Mouse (Mus musculus): ENCODE measurements around the gene Vwa8. TPM values are rescaled to one million over a fixed set of nuclear protein-coding genes. Genes with fewer than 3 reads are reported as not detected.

The Vwa8 gene
- polyA plus RNA-seq, 2 experiments: 11.8 to 14.0 TPM

DNA sequence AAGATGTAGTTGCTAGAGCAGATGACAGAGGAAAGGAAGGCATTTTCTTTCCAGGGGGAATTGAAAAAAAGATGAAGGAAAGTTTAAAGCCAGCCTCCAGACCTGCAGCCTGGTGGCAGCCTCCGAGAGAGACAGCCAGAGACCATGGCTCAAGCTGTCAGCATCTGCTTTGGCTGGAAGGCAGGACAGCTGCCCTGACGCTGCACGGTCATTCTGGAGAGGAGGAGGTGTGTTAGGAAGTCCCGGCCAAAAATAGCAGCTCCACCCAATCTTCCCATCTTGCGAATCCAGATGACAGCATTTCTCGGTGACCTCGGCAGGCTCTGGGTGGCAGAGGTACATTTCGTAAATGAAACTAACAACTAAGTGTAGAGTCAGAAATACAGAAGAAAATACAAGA is 225.9 kb downstream of the Vwa8 start:
- no peak for TF ChIP-seq POLR2A (IDR thresholded peaks at IDR 0.05; ENCODE audit: borderline replicate concordance, extremely low read depth, insufficient read depth, insufficient read length)
- no peak overlapping the region for H3K4me2 ChIP-seq (replicated peaks; ENCODE audit: low read depth, low read length, severe bottlenecking)
- no peak overlapping the region for H3K4me3 ChIP-seq (replicated peaks; ENCODE audit: low read length)
- H3K9me3 ChIP-seq (ENCODE audit: control insufficient read depth, low read length): no peaks in the 10 kb centered on the region
- DNase-seq (ENCODE audit: low spot score): no peak
- H3K27me3 ChIP-seq (ENCODE audit: control insufficient read depth, insufficient read depth, low read length): no peaks in the 10 kb centered on the region
- no peaks in the 10 kb centered on the region for H3K36me3 ChIP-seq (ENCODE audit: control insufficient read depth, insufficient read depth, low read length)
- WGBS: 67% methylated on average over 8 of the region's 8 CpGs
- peaks cover 13% of the 10 kb centered on the region for H3K4me1 ChIP-seq (ENCODE audit: control insufficient read depth, insufficient read depth, low read length)
- H3K27ac ChIP-seq (replicated peaks; ENCODE audit: low read depth, low read length): no peak overlapping the region
- no peak for ATAC-seq (ENCODE audit: low FRiP score, low read depth)
- no peak overlapping the region for H3K9ac ChIP-seq (ENCODE audit: low read depth, low read length, severe bottlenecking)

- 24% methylated on average over 9 of the region's 9 CpGs for WGBS
- no peaks in the 10 kb centered on the region for H3K9me3 ChIP-seq (ENCODE audit: control insufficient read depth, low read length)
- peak; percentile 81 for DNase-seq (ENCODE audit: low spot score)
- H3K27ac ChIP-seq (replicated peaks; ENCODE audit: low read depth, low read length): peak overlapping the region; percentile 59
- no peak overlapping the region for H3K9ac ChIP-seq (ENCODE audit: low read depth, low read length, severe bottlenecking)
- H3K27me3 ChIP-seq (ENCODE audit: control insufficient read depth, insufficient read depth, low read length): no peaks in the 10 kb centered on the region
- peaks cover 13% of the 10 kb centered on the region for H3K4me1 ChIP-seq (ENCODE audit: control insufficient read depth, insufficient read depth, low read length)
- H3K4me2 ChIP-seq (replicated peaks; ENCODE audit: low read depth, low read length, severe bottlenecking): no peak overlapping the region
- TF ChIP-seq POLR2A (IDR thresholded peaks at IDR 0.05; ENCODE audit: borderline replicate concordance, extremely low read depth, insufficient read depth, insufficient read length): no peak
- no peak overlapping the region for H3K4me3 ChIP-seq (replicated peaks; ENCODE audit: low read length)
- ATAC-seq (ENCODE audit: low FRiP score, low read depth): peak; percentile 47
- H3K36me3 ChIP-seq (ENCODE audit: control insufficient read depth, insufficient read depth, low read length): no peaks in the 10 kb centered on the region
Measured at GRCm38 (mm10) chr14:79076560-79077300, 227.9 kb downstream of the Vwa8 start.

DNA sequence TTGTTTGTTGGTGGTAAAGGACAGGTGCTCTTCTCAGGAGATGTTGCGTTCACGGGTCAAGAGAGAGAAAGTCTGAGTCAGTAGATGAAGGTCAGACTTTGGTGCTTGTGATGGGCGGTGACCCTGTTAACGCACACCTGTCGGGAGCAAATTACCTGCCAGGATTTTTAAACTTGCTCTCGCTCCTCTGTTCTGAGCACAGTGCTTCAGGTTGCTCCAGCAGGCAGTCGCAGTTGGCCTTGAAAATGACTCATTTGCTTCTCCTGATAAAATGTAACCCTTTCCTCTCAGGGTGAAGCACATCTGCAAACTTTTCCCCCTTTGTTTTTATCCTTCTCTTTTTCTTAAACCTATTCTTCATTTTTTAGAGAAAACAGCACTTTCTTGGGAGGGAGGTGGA is 234.7 kb downstream of the Vwa8 start:
- Histone ChIP-seq H3K27me3 (ENCODE audit: control insufficient read depth, insufficient read depth, low read length) (no peaks in the 10 kb centered on the region), H3K4me3 (replicated peaks; ENCODE audit: low read length) (no peak overlapping the region), H3K9ac (ENCODE audit: low read depth, low read length, severe bottlenecking) (no peak overlapping the region), H3K27ac (replicated peaks; ENCODE audit: low read depth, low read length) (no peak overlapping the region), H3K9me3 (ENCODE audit: control insufficient read depth, low read length) (no peaks in the 10 kb centered on the region), H3K4me1 (ENCODE audit: control insufficient read depth, insufficient read depth, low read length) (no peaks in the 10 kb centered on the region), H3K4me2 (replicated peaks; ENCODE audit: low read depth, low read length, severe bottlenecking) (no peak overlapping the region), H3K36me3 (ENCODE audit: control insufficient read depth, insufficient read depth, low read length) (no peaks in the 10 kb centered on the region)
- no peak for TF ChIP-seq POLR2A (IDR thresholded peaks at IDR 0.05; ENCODE audit: borderline replicate concordance, extremely low read depth, insufficient read depth, insufficient read length)
- no peak for ATAC-seq (ENCODE audit: low FRiP score, low read depth)
- 67% methylated on average over 7 of the region's 7 CpGs for WGBS
- DNase-seq (ENCODE audit: low spot score): no peak

DNA sequence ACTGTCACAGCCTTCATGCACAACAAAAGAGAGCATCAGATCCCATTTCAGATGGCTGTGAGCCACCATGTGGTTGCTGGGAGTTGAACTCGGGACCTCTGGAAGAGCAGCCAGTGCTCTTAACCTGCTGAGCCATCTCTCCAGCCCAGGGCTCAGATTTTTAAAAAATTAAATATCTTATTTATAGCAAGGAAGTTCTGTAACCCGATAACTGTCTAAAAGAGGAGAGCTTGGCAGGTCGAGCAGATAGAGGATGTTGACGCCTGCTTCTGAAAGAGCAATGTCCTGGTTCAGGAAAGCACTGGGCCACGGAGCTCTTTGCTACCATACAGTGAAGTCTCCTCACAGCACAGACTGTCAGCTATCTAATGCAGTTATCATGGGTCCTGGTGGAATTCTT is 237.2 kb downstream of the Vwa8 start:
- H3K27me3 ChIP-seq (ENCODE audit: control insufficient read depth, insufficient read depth, low read length): no peaks in the 10 kb centered on the region
- no peak for TF ChIP-seq POLR2A (IDR thresholded peaks at IDR 0.05; ENCODE audit: borderline replicate concordance, extremely low read depth, insufficient read depth, insufficient read length)
- H3K36me3 ChIP-seq (ENCODE audit: control insufficient read depth, insufficient read depth, low read length): no peaks in the 10 kb centered on the region
- ATAC-seq (ENCODE audit: low FRiP score, low read depth) (no peak), DNase-seq (ENCODE audit: low spot score) (no peak)
- WGBS: 79% methylated on average over 5 of the region's 5 CpGs
- peaks cover 11% of the 10 kb centered on the region for H3K4me1 ChIP-seq (ENCODE audit: control insufficient read depth, insufficient read depth, low read length)
- H3K27ac ChIP-seq (replicated peaks; ENCODE audit: low read depth, low read length): no peak overlapping the region
- H3K4me3 ChIP-seq (replicated peaks; ENCODE audit: low read length): no peak overlapping the region
- H3K9me3 ChIP-seq (ENCODE audit: control insufficient read depth, low read length): no peaks in the 10 kb centered on the region
- no peak overlapping the region for H3K9ac ChIP-seq (ENCODE audit: low read depth, low read length, severe bottlenecking)
- no peak overlapping the region for H3K4me2 ChIP-seq (replicated peaks; ENCODE audit: low read depth, low read length, severe bottlenecking)

DNA sequence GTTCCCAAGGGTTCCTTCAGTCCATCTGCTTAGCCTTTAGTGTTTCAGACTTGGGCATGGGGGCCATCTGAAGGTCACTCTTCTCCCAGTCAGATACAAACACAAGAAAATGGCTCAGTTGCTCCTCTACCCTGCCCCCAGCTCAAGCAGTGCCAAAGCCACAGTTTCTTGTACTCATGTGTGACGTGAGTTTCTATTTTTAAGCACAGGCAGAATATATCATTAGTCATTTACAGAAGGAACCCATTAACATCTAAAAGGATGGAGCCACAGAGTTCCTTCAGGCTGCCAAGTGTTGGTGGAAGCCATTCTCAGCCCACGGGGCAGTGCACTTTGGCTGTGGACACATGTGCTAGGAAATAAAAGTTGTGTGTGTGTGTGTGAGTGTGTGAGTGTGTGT is 240.6 kb downstream of the Vwa8 start:
- H3K4me3 ChIP-seq (replicated peaks; ENCODE audit: low read length): no peak overlapping the region
- 24% methylated on average over 2 of the region's 2 CpGs for WGBS
- H3K27me3 ChIP-seq (ENCODE audit: control insufficient read depth, insufficient read depth, low read length): no peaks in the 10 kb centered on the region
- no peak for TF ChIP-seq POLR2A (IDR thresholded peaks at IDR 0.05; ENCODE audit: borderline replicate concordance, extremely low read depth, insufficient read depth, insufficient read length)
- H3K36me3 ChIP-seq (ENCODE audit: control insufficient read depth, insufficient read depth, low read length): peaks cover 4% of the 10 kb centered on the region
- H3K4me2 ChIP-seq (replicated peaks; ENCODE audit: low read depth, low read length, severe bottlenecking): no peak overlapping the region
- peaks cover 11% of the 10 kb centered on the region for H3K4me1 ChIP-seq (ENCODE audit: control insufficient read depth, insufficient read depth, low read length)
- DNase-seq (ENCODE audit: low spot score): peak; percentile 79
- H3K9ac ChIP-seq (ENCODE audit: low read depth, low read length, severe bottlenecking): no peak overlapping the region
- ATAC-seq (ENCODE audit: low FRiP score, low read depth): peak; percentile 57; the same call in 1 of the 2 replicates
- no peak overlapping the region for H3K27ac ChIP-seq (replicated peaks; ENCODE audit: low read depth, low read length)
- peaks cover 4% of the 10 kb centered on the region for H3K9me3 ChIP-seq (ENCODE audit: control insufficient read depth, low read length)

Data from limb, embryonic 14.5 days (tissue).